Mouse (Mus musculus): ENCODE data around the gene Wdr62.

Wdr62 gene

GRCm38 (mm10) chr7:30300914-30301313 is 20.7 kb upstream of the Wdr62 start:
- DNase-seq = peak; percentile 39

- peak; percentile 69 for DNase-seq
Observed at GRCm38 (mm10) chr7:30297266-30297665, 17.0 kb upstream of the Wdr62 start.

DNA sequence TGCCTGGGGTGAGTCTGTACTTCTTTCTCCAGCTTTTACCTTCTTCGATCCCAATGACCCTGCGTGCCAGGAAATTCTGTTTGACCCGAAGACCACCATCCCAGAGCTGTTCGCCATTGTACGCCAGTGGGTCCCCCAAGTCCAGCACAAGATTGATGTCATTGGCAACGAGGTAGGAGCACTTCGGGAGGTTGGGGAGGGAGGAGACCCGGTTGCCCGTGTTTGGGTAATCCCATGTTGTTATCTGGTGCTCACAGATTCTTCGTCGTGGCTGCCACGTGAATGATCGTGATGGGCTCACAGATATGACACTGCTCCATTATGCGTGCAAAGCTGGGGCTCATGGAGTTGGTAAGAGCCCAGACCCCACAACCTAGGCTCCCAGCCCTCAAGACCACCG is 16.6 kb upstream of the Wdr62 start:
- peak; percentile 62 for DNase-seq

DNA sequence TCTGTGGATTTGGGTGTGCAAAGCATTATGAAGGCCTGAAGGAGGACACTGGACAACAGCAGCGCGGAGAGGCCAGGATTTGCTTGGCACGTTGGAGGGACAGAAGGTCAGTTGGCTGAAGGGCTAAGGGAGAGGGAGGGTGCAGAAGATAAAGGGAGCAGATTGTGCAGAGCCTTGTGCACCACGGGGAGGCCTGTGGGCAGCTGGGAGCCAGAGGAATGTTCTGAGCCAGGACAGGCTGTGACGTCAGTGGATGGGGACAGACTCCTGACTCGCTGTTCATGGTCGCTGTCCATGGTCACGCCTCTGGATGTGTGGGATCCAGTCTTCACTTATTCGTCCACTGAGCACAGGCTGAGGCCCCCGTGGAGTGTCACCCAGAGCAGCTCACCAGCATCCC is 14.9 kb upstream of the Wdr62 start:
- peak; percentile 97 for DNase-seq

GRCm38 (mm10) chr7:30294296-30294695 is 14.1 kb upstream of the Wdr62 start:
- DNase-seq = peak; percentile 61

GRCm38 (mm10) chr7:30293795-30294194 is 13.6 kb upstream of the Wdr62 start:
- DNase-seq = peak; percentile 72

DNA sequence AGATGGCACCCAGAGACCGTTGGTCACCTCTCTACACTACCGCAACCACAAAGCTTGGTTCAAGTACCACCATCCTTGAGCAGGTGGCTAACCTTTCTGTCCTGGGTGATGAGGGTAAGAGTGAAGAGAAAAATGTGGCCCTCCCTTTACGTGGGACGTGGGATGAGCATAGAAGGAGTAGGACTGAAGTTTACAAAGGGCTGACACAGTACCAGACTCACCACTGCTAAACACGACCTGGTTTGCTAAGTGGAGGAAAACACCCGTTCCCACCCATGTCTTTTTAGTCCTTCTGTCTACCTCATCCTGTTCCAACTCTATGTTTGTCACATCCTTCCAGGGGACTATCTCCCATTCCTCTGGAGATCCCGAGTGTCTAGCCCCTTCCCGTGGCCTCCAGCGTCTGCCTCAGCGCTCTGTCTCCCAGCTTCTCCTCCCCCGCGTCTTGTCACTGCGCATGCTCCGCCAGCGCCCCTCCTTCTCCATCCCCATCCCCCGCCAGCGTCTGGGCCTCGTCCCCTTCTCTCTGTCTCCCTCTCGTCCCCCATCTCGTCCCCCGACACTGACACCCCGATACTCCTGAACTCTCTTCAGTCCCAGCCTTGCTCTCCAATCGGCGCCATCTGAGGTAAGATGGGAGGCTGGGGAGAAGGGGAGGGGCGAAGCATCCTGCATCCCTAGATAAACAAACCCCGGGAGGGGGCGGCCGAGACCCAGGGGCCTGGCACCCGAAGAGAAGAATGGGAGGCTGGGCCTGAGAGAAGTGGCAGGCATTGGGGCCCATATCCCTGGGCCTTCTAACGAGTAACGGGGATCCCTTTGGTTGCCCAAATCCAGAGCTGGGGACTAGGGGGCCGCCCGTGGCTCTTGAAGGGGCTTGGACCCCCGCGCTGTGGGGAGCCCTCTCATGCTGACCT is 11.3 kb upstream of the Wdr62 start, which contains the start of gene Clip3:
Gene Clip3, plus strand, starts transcription at position 514 of the 917 bp plus-strand sequence.
- DNase-seq = peak; percentile 93

- peak; percentile 40 for DNase-seq
Observed at GRCm38 (mm10) chr7:30289714-30290399, 9.6 kb upstream of the Wdr62 start.

DNA sequence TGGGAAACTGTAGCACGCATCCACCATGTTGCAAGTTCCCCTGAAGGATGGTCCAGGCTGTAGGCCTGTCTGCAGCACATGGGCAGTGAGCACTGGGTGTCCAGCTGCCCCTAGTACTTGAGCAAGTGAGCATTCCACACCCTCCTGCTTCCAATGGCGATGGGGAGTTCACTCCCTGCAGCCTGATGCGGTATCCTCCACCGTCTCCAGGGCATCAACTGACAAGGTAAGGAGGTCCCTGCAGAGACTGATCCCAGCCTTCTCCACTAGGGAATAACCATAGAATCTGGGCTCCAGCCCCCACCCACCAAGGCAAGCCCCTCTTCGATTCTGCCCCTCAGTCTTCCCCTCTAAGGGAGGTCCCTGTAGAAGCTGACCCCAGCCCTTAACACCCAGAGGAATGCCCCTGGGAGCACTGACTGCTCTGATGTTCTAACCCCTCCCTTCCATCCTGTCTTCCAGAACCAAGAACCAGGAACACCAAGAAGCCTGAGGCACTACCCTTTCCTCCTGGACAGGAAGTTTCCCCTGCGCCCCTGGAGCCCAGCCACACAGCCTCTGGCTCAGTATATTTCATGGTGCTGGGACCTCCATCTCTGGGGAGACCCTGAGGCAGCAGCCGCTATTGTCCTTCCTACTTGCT is 9.0 kb upstream of the Wdr62 start:
- DNase-seq = peak; percentile 63

- peak; percentile 61 for DNase-seq
Observed at GRCm38 (mm10) chr7:30288046-30288445, 7.8 kb upstream of the Wdr62 start.

- DNase-seq = peak; percentile 91
Observed at GRCm38 (mm10) chr7:30286701-30287410, 6.6 kb upstream of the Wdr62 start.

- DNase-seq = peak; percentile 17
Observed at GRCm38 (mm10) chr7:30282740-30283139, 2.5 kb upstream of the Wdr62 start.

DNA sequence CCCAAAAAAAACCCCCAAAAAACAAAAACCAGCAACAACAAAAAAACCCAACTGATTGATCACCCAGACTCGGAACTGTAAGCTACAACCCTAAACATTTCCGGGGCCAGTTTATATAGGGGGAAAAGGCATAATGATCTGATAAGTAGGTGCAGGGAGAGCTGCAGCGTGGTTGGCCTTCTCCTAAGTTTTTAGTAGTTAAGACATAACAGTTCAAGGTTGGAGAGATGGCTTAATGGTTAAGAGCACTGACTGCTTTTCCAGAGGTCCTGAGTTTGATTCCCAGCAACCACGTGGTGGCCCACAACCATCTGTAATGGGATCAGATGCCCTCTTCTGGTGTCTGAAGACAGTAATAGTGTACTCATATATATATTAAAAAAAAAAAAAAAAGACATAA is 1.3 kb upstream of the Wdr62 start:
- peak; percentile 26 for DNase-seq

- peak; percentile 91 for DNase-seq
Observed at GRCm38 (mm10) chr7:30280670-30281138, 485 bp upstream of the Wdr62 start.

DNA sequence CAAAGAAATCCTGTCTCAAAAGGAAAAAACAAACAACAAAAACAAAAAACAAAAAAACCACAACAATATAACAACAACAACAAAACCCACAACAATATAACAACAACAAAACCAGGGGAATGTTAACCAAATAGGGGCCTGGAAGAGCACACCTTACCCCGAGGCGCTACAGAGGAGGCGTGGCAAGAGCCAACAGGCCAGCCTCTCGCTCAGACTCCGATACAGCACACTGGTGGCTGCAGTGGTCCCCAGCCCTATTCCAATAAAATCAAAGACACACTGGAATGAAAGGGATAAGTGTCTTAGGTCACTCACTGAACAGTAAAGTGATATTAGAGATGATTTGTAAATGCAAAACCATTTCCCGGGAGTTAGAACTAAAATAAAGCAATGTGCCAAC is 683 bp downstream of the Wdr62 start:
- DNase-seq = no peak

- no peak for DNase-seq
Observed at GRCm38 (mm10) chr7:30278911-30279310, 1.3 kb downstream of the Wdr62 start.

GRCm38 (mm10) chr7:30274383-30274782 is 5.8 kb downstream of the Wdr62 start:
- DNase-seq = no peak

- DNase-seq = no peak
Observed at GRCm38 (mm10) chr7:30269641-30270040, 10.6 kb downstream of the Wdr62 start.

DNA sequence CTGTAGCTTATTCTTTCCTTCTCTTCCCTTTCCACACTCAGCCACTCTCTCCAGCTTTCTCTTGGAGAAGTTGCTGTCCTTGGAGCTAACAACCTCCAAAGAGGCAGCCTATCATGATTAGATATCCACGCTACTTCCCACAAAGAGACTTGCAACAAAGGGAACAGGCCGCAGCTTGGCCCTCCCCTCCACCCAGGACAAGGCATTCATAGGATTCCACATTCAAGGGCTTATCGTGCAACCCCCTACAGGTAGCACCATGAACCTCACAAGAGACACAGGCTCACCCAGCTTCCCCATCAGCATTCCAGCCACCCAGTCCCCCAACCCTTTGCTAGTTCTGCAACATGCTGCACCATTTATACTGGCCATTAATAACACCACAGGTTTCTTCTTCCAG is 13.4 kb downstream of the Wdr62 start:
- DNase-seq = no peak

DNA sequence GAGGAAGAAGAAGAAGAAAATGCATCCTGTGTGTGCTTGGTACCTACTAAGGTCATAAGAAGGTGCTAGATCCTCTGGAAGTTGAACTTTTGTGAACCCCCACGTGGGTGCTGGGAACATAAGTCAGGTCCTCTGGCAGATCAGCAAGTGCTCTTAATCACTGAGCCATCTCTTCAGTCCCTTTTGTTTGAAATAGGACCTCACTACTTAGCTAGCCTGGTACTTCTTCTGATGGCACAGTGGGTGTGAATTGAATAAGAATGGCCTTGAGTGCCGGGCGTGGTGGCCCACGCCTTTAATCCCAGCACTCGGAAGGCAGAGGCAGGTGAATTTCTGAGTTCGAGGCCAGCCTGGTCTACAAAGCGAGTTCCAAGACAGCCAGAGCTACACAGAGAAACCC is 14.3 kb downstream of the Wdr62 start:
- DNase-seq = no peak

- no peak for DNase-seq
Observed at GRCm38 (mm10) chr7:30265531-30265930, 14.7 kb downstream of the Wdr62 start.

- no peak for DNase-seq
Observed at GRCm38 (mm10) chr7:30265041-30265440, 15.2 kb downstream of the Wdr62 start.
